Mouse (Mus musculus): ENCODE results near the gene Ak5.
"Not testable (repeated sequence)": the region's sequence is repeated elsewhere in the genome, so short reads cannot be mapped to it uniquely, and the experiment has no call there.

Ak5 gene

DNA sequence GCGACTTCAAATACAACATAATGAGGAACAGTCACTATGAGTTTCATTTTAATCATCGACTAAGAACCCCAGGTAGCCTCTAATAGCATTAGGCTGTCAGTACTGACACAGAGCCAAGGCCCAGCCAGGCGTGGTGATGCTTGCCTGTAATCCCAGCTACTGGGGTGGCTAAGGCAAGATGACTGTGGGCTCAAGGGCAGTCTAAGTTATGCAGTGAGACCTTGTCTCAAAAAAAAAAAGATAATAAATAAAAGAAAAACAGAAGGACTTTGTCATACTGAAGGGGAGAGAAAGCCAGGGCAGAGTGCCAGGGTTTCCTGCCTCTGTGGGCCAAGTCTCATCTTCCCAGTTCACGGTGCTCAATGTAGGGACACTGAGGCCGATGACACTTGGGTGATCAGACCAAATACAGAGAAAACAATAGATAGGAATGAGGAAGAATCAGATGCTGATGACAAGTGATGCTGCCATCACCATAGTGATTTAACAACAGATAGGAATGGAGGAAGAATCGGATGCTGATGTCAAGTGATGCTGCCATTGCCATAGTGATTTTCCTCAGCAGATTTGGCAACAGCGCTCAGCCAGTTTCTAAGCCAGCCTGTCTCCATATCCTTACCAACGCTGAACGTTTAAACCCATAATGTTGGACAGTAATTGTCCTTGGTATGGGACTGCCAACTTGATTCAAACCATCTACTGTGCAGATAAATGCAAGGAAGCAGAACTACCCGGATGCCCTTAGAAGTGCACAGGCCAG, 42.9 kb downstream of the Ak5 start:
- no peak for DNase-seq (ENCODE audit: low spot score in 2 of 2)

DNA sequence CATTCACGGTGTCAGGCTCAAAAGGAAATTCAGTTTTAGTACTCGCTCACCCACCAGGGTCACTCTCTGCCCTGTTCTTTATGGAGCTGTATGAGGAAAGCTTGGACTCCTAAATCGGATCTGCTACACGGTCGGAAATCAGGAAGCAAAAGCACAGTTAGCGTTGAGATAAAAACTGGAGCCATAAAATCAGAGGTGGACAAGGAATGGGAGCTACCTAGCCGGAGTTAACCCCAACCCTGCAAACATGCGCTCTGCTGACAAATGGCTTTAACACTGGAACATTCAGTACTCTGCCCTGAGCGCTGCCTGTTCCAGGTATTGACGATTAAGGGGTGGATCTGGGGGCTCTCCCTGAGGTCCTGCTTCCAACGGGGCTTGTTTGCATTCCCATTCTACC, 47.6 kb downstream of the Ak5 start:
- DNase-seq (ENCODE audit: low spot score in 2 of 2) = no peak

DNA sequence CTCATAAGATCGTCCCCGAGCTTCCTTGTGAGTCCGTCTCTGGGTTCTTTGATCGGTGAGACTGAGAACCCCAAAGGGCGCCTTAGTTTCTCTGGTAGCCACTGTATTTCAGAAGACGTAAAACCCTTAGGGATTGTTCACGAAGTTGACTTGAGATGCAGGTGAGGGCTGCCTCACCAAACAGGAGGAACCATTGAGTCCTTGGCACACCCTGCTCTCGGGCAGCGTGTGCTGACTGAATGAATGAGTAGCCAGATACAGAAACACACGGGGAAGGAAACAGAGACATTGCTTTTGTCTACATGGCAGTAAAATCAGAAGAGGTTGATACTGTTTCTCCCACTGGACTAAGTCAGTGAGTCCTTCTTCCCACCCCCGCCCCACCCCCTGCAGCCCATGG, 48.1 kb downstream of the Ak5 start:
- no peak for DNase-seq (ENCODE audit: low spot score in 2 of 2)

GRCm38 (mm10) chr3:152609076-152609475, 59.1 kb downstream of the Ak5 start:
- no peak for DNase-seq (ENCODE audit: low spot score in 2 of 2)

DNA sequence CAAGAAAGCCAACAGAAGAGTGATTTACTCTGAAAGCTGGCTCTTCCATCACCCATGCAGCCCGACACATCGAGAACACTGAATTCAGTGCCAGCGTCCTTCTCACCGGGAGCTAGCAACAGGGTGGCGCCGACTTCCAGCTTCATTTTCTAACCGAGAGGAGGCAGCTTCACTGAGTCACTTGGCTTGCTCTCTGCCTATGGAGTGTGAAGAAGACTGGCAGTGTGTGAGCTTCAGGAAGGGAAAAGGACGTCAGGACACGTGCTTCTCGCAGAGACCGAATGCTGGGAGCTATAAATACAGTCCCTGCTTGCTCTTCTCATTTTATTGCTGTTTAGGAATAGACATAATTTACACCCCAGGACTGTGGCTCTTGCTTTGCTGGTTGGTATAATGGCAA, 62.3 kb downstream of the Ak5 start:
- DNase-seq (ENCODE audit: low spot score in 2 of 2) = no peak

DNA sequence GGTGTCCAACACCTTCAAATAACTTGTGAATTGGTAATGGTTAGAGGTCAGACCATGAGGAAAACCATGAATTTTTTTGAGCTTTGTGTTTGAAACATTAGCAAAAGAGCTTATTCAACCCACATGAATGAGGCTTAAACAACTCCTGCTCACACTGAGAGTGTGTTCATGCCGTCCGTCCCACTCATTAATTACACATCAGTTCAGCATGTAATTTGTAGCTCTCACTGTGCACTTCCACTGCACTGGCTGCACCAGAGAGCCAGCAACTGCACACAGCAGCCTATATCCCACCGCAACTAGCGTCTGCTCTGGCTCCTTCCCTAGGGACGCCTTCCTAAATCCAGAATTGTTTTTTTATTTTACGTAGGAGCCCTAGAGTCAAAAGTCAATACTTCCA, 68.5 kb downstream of the Ak5 start:
- DNase-seq (ENCODE audit: low spot score in 2 of 2) = no peak

GRCm38 (mm10) chr3:152596406-152597050, 71.6 kb downstream of the Ak5 start:
- DNase-seq (ENCODE audit: low spot score in 2 of 2) = no peak

DNA sequence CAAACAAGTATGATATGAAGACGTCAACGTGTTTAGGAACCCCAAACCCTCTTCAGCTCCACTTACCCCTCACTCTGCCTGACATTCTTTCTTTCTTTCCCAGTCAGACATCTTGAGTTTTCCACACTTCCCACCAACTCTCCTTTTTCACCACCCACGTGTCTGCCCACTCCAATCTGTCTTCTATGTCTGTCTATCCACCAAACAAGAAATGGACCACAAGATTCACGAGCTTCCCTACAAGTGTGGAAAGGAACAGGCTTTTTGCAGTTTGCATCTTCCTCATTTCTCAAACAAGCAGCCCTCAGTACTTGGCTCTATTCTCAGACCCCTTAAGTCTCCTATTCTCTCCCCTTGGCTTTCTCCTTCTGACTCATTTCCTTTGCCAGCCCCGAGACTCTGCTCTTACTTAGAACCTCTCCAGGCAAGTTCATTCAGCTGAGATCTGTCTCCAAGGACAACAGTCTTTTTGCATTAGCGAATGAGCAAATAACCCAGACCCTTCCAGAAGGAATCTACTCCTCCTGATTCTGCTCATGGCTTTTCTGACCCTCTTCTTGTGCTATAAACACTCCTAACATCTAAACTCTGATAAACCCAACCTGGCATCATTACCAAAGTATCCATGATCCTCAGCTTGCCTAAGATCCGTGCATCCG, 75.3 kb downstream of the Ak5 start:
- DNase-seq (ENCODE audit: low spot score in 2 of 2) = no peak

GRCm38 (mm10) chr3:152590491-152590890, 77.7 kb downstream of the Ak5 start:
- DNase-seq (ENCODE audit: low spot score in 2 of 2) = no peak

DNA sequence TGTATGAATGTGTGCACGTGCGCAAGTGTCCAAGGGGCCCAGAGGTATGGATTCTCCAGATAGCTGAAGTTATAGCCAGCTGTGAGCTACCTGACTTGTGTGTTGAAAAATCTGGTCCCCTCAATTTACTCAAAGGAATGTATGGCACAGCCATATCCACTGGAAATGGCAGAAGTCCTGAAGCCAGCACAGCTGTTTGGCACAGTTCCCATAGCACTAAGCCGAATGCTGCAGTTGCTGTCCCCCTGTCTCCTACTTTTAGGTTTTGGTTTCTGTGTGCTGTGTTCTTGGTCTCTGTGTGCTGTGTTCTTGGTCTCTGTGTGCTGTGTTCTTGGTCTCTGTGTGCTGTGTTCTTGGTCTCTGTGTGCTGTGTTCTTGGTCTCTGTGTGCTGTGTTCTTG, 79.1 kb downstream of the Ak5 start:
- DNase-seq (ENCODE audit: low spot score in 2 of 2) = not testable (repeated sequence)

DNA sequence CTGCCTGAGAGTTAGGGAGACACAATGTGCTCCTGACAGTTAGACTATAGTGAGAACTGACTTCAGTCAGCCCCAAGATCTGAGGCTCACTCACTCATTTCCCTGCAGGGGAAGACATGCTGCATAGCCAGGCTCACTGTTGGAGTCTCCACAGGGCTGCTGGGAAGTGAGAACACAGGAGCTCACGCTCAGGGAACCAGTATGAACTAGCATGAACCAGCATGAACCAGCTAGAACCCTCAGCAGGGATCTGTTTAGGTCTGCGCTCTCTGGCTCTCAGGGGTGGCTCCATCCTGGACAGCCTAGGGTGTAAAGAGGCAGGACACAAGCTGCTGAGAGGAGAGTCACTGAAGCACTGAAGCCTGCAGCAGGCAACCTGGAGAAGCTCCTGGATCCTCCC, 81.2 kb downstream of the Ak5 start:
- DNase-seq (ENCODE audit: low spot score in 2 of 2) = no peak

GRCm38 (mm10) chr3:152586191-152586590, 82.0 kb downstream of the Ak5 start:
- no peak for DNase-seq (ENCODE audit: low spot score in 2 of 2)

GRCm38 (mm10) chr3:152585581-152585980, 82.6 kb downstream of the Ak5 start:
- DNase-seq (ENCODE audit: low spot score in 2 of 2) = no peak

GRCm38 (mm10) chr3:152583033-152583432, 85.1 kb downstream of the Ak5 start:
- DNase-seq (ENCODE audit: low spot score in 2 of 2) = no peak

- not testable (repeated sequence) for DNase-seq (ENCODE audit: low spot score in 2 of 2)
Measured at GRCm38 (mm10) chr3:152581853-152582252, 86.3 kb downstream of the Ak5 start.

DNA sequence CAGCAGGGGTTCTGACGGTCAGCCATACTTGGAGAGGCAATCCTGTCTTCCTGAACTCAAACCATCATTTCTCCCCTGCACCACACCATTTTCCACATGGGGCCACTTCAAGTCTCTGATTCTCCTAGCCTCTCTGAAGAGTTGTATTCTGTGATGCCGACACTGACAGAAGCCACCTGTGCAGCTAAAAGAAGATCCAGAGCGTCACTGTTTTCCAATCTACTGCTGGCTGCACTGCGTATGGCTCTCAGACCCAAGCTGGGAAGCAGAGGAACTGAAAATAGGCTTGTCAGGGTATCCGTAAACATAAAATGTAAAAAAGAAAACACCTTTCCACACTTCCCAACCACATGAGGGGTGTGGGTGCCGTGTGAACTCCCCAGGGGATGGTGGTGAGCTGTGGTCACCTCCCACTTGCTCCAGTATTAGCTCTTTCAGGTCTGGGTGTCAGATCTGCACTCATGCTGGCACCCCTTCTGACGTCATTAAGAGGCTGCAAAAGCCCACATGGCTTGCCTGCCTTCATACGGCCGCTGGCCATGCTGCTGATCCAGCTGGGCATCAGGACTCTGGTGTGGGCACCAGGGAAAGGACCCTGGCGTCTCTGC, 88.1 kb downstream of the Ak5 start:
- DNase-seq (ENCODE audit: low spot score in 2 of 2) = no peak

- DNase-seq (ENCODE audit: low spot score in 2 of 2) = no peak
Measured at GRCm38 (mm10) chr3:152578282-152579228, 89.6 kb downstream of the Ak5 start.

GRCm38 (mm10) chr3:152577763-152578162, 90.4 kb downstream of the Ak5 start:
- no peak for DNase-seq (ENCODE audit: low spot score in 2 of 2)

DNA sequence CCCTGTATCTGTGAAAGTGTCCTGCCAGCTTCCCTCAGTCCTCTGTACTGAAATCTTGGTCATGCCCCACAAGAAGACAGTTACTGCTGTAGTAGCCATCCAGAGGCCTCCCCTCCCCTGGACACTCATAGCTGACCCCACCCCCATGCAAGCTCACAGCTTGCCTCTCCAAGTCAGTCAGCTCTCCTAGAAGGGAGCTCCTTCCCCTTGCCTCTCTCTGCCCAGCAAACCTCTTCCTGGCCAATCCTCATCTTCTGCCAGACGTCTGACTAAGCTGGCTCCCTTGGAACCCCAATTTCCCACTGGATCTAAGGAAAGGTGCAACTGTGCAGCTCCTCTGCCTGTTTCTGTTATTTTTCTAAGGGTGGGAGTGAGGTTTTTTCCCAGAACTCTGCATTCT, 90.9 kb downstream of the Ak5 start:
- no peak for DNase-seq (ENCODE audit: low spot score in 2 of 2)

DNA sequence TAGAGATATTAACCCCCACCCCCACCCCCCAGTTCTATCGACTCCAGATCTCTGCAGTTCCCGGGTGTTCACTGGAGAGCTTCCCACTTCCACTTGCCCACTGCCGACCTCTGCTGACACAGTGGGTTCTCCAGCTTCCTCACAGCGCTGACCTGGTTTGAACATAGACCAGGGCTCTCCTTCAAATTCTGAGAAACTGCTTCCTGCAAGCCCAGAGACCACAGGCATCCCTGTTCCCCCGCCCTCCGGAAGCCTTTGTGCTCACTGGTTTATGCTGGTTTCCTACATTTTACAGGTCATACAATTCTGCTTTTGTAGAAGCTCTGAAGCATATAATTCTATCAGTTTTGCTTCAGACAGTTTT, 98.9 kb downstream of the Ak5 start:
- no peak for DNase-seq (ENCODE audit: low spot score in 2 of 2)

DNA sequence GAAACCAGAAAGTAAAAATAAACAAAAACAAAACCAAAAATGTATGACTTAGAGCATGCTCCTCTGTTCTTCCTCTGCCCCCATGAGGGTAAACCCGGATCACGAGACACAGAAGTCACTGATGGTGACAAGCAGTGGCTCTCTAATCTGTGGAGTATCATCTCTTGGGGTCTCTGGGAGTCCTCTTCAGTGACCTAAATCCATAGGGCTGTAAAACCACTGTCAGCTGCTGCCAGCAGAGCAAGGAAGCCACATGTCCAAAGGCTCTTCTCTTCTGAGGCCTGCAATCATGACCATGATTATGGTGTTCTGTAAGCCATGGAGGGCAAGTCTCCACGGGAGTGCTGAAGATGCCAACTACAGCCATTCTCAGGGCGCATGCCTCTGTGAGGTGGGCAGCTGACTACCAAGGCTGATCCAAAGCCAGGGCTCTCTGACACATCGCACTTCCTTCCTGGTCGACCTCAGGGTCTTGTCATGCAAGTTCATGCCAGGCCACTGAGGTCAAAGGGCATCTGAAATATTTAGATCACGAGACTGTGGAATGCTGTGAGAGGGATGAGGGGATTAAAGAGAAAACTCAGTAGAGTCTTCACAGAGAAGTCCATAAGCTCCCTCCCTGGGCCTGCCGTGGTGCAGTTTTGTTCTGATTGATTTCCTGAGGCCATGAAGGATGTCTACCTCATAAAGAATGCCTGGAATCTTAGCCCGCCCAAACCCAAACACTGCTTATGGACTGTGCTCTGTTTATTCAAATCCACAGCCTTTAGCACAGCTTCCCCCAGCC, 99.5 kb downstream of the Ak5 start:
- no peak for DNase-seq (ENCODE audit: low spot score in 2 of 2)
